Mouse (Mus musculus) heart, postnatal 0 days (tissue): ENCODE results near the gene Samd1.

ENCODE experiments used
- CTCF ChIP-seq: IDR thresholded peaks from 2 replicates; pipeline ENCODE4 v1.5.1; 2016; ENCODE audit warnings: antibody characterized with exemption, control low read depth, low read depth
- EP300 ChIP-seq: IDR thresholded peaks from 2 replicates; pipeline ENCODE4 v1.6.1; 2016; ENCODE audit warnings: antibody characterized with exemption, low read depth

- TF ChIP-seq EP300 = no peak
- no peak for TF ChIP-seq CTCF
Observed at GRCm38 (mm10) chr8:84011705-84012498, 14.4 kb downstream of the Samd1 start, which contains the start of gene 2210011C24Rik.
